Mouse (Mus musculus) lung, adult 2 months (tissue): ENCODE results near the gene Best1. TPM values are rescaled to one million over a fixed set of nuclear protein-coding genes. Genes with fewer than 3 reads are reported as not detected.

Source experiments
- DNase-seq: peaks from one replicate; pipeline ENCODE4 v3.0.0; 2022
- H3K4me1 ChIP-seq: fragments of 200-500 bp; 2 replicates; pipeline ENCODE4 v1.6.1; 2011; ENCODE audit warnings: low read length; ENCODE audit not compliant: control insufficient read depth, insufficient read depth
- H3K4me3 ChIP-seq: fragments of 200-500 bp; replicated peaks from 2 replicates; pipeline ENCODE3; 2011; ENCODE audit warnings: low read depth, mild to moderate bottlenecking, control low read depth, low read length; ENCODE audit errors: extremely low read depth
- CTCF ChIP-seq: fragments of 200-500 bp; IDR thresholded peaks from 2 replicates; pipeline ENCODE4 v1.5.1; 2011; ENCODE audit warnings: mild to moderate bottlenecking, low read length, control low read depth; ENCODE audit not compliant: insufficient read depth
- POLR2A ChIP-seq: fragments of 200-500 bp; IDR thresholded peaks from 2 replicates; pipeline ENCODE4 v1.6.1; 2011; ENCODE audit warnings: low read depth, mild to moderate bottlenecking, control low read depth, low read length, borderline replicate concordance; ENCODE audit errors: extremely low read depth
- WGBS: fragments of 180-500 bp; shearing (Covaris S2); methylation state at CpG from one replicate; pipeline ENCODE4 v1.1.7; 2018; 5-methylcytosine and 5-hydroxymethylcytosine counted together
- polyA plus RNA-seq: library from polyadenylated mRNA; depleted of rRNA; stranded (reverse); fragments of >200 nt; gene quantifications from 2 replicates; pipeline ENCODE4 v1.2.3, GENCODE M21; 2012

The Best1 gene
- polyA plus RNA-seq, 1 experiment = 3.1 TPM

DNA sequence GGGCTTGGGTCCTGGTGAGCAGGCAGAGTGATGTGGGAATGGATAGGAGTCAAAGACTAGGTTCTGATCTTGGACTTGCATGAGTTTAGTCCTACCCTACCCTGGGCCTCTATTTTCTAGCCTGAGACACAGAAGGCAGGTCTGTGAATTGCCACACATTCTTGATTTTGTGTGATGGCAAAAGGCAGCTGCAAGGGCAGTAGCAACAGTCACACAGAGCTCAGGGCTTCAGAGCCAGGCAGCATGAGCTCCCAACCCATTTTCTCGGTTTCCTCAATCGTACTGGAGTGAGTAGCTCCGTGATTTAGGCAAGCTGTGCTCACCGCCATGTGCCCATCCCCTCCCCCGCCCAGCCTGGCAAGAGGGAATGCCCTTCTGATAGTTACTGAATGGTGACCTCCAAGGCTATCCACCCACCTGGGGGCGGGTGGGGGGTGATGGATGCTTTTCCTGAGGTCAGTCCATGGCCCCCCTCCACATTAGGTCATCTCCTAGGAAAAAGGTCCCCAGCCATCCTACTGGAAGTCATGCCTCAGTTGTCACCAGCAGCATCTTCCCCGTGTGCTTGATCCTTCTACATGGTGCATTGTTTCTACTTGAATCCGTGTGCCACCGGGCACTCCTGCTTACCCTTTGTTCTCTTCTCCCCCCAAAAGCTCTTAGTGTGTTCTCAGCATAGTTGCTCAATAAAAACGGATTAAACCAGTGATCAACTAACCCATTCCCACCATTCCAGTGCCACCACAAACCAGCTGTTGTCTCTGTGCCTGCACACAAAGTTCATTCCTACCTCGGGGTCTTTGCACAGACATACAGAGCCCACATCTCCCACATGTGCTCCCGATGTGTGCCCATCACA is 4.0 kb downstream of the Best1 start:
- WGBS = 68% methylated on average over 12 of the region's 12 CpGs
- TF ChIP-seq CTCF (no peak), POLR2A (no peak)
- Histone ChIP-seq H3K4me1 (peaks cover 6% of the 10 kb centered on the region; the same call in 1 of the 2 replicates), H3K4me3 (no peak overlapping the region)
- DNase-seq = no peak

DNA sequence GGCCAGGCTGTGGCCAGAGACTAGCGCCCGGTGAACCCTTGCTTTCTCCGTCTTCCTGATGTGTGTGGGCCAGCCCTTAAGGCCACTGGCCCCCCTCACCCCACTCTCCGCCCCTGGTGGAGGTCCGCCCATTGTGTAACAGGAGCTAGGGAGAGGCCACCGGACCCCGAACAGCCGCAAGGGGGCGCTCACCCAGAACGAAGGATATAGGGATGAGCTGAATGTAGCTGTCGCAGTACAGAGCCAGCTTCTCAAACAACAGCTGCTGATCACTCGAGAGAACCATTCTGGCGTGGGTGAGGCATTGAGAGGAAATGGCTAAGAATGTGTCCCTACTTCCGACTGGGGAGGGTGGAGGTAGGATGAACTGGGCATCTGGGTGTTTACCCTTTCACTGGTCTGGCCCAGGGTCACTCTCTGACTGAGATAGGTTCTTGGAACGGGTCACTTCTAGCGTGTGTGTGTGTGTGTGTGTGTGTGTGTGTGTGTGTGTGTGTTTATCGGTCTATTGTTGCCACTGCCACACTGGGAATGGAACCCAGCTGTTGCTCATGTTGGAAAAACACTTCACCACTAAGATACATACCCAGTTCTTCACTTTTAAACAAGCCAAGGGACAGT is 8.3 kb downstream of the Best1 start:
- Histone ChIP-seq H3K4me3 (peak overlapping the region; percentile 35), H3K4me1 (peaks cover 6% of the 10 kb centered on the region; the same call in 1 of the 2 replicates)
- peak; percentile 90 for DNase-seq
- 4% methylated on average over 17 of the region's 17 CpGs for WGBS
- TF ChIP-seq POLR2A = 0 out of 2 replicates have a peak, but pooled peaks have one; percentile 8
- peak; percentile 52 for TF ChIP-seq CTCF

DNA sequence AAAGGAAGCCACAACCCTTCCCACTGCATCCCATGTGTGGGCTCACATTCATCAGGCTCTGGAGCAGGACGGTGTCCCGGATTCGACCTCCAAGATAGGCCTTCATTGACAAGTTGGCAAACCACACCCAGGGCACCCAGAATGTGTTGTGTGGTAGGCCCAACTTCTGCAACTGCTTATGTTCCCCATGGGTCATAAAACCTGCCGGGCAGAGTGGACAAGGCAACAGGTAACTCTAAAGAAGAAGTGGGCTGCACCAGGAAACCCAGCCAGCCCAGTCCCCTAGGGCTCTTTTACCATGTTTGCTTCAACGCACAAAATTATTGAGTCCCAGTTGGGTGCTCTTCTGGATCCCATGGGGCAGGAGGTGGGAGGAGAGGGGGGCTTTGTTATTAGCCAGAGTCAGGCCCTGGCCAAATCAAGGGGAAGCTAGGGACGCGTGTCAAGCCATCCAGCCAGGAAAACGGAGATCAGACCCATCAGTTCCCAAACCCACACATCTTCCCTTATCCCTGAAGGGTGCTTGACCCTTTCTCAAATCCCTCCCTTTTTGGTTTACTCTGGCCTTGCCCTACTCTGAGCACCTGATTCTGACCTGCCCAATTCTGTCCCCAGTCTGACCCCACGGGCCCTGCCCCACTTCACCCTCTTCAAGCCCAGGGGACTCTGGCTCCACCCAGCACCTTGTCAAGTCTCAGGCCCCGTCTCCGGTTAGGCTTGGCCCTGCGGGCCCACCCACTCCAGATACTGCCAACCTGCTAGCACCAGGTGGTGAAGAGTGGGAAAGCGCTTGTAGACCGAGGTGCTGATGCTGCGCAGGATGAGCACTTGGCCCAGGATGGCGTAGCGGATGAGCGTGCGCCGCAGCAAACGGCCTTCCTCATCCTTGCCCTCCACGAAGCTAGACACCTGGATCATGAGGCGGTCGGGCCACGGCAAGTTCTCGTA is 9.1 kb downstream of the Best1 start:
- DNase-seq = no peak
- TF ChIP-seq POLR2A = no peak
- no peak for TF ChIP-seq CTCF
- Histone ChIP-seq H3K4me1 (peaks cover 6% of the 10 kb centered on the region; the same call in 1 of the 2 replicates), H3K4me3 (peak overlapping the region; percentile 17)
- 62% methylated on average over 26 of the region's 26 CpGs for WGBS

DNA sequence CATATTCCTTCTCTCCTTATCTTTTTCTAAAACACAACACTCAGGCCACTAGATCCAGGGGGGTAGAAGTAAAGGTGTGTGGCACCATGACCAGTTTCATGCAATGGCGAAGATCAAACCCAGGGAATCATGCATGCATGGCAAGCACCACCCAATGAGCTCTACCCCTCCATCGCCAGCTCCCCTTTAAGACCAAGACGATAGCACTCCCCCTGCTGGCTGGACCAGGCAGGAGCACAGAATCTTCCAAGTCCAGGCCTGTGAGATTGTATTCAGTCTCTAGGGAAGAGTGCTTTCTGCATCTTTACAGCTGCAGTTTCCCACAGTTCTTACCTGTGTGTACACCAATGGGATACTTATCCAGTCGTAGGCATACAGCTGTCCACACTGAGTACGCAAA is 10.1 kb downstream of the Best1 start:
- peak; percentile 83 for DNase-seq
- Histone ChIP-seq H3K4me3 (no peak overlapping the region), H3K4me1 (peaks cover 6% of the 10 kb centered on the region; the same call in 1 of the 2 replicates)
- TF ChIP-seq POLR2A (no peak), CTCF (peak; percentile 96)
- WGBS = 24% methylated on average over 5 of the region's 5 CpGs

DNA sequence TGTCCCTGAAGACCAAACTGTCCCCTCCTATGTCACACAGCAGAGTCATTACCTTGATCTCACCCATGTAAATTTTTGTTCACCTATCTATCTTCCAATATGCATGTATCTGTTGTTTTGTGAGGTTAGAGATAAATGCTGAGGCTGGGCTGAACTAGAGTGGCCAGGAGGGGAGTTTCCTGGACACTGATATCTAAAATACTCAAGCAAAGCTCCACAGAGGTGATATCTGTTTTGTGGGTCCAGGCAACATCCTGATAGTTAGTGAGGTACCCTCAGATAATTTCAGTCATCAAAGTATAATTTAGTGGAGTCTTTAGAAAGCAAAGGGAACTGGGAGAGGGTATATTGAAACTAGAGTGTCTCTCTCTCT is 11.6 kb downstream of the Best1 start:
- peaks cover 6% of the 10 kb centered on the region; the same call in 1 of the 2 replicates for H3K4me1 ChIP-seq
- H3K4me3 ChIP-seq = no peak overlapping the region
- TF ChIP-seq POLR2A = no peak
- TF ChIP-seq CTCF = no peak
- DNase-seq = no peak

DNA sequence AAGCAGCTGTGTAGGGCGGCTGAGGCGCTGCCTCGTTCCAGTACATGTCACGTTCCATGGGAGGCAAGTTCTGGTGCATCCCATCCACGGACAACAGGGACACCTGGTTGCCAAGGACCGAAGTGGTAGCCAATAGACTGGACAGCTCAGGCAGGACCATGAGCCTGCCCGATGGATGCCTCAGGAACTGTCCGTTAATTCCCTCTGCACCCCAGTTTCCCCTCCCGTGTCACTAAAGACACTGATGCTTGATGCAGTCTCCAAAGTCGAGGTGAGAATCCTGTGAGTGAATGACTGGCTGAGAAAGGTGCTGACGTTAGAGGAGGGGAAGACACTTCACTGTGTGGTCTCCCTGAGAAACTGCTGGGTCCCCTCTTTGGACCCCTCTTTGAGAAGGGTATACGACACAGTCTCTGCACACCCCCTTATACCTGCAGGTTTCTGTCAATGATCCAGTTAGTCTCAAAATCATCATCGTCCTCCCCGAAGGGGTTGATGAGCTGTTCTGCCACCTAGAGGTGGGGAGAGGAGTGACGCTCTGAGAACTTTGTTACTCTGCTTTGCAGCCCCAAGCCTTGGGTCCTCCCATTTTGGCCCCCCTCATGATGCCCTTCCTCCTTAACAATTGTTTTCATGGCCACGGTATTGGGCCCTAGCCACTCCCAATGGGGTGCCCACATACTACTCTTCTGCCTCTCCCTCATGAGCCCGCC is 12.1 kb downstream of the Best1 start:
- H3K4me3 ChIP-seq = no peak overlapping the region
- TF ChIP-seq CTCF (peak; percentile 83), POLR2A (no peak)
- peaks cover 11% of the 10 kb centered on the region for H3K4me1 ChIP-seq
- 55% methylated on average over 17 of the region's 17 CpGs for WGBS
- DNase-seq = peak; percentile 55

DNA sequence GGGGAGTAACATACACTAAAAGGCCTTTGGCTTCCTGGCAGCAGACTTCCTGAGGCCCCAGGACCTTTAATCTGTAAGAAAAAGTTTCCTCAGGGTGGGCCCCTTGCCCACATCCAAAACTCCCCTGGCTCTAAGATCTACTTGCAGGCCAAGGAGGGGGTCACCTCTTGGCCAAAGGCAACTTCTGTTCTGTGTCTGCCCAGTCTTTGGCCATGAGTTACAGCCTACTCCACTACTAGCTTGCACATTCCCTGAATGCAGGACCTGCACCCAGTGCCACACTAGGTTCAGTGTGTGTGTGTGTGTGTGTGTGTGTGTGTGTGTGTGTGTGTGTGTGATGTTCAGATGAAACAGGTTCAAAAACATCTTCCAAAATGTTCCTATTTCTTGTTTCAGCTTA is 13.8 kb downstream of the Best1 start:
- no peak for TF ChIP-seq POLR2A
- TF ChIP-seq CTCF = no peak
- Histone ChIP-seq H3K4me3 (no peak overlapping the region), H3K4me1 (peaks cover 11% of the 10 kb centered on the region)
- DNase-seq = no peak

DNA sequence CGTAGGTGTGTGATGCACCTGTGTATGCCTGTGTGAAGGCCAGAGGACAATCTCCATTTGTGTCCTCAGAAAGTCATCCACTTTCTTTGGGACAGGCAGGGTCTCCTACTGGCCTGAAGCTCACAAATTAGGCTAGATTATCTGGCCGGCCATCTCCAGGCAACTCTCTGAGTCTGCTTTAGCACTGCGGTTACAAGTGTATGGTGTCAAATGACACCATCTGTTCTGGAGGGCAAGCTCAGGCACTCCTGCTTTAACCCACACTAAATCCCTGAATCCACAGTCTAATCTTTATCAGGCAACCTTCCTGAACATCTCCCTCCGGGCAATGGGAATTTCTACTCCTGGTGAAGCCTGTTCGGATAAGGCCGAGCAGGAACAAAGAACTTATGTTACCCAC is 14.2 kb downstream of the Best1 start:
- 60% methylated on average over 6 of the region's 6 CpGs for WGBS
- Histone ChIP-seq H3K4me3 (no peak overlapping the region), H3K4me1 (peaks cover 11% of the 10 kb centered on the region; the same call in 1 of the 2 replicates)
- TF ChIP-seq POLR2A (no peak), CTCF (no peak)
- DNase-seq = no peak
